Mouse (Mus musculus): Measurements from ENCODE around the gene Sh3pxd2a. TPM values are rescaled to one million over a fixed set of nuclear protein-coding genes. Genes with fewer than 3 reads are reported as not detected.

The Sh3pxd2a gene
- polyA plus RNA-seq, 1 experiment from 2014 or later = 1.8 TPM

- Histone ChIP-seq H3K36me3 (ENCODE audit: control insufficient read depth, insufficient read depth, low read length) (peaks cover 11% of the 10 kb centered on the region), H3K4me2 (ENCODE audit: low read length) (no peak overlapping the region), H3K27ac (ENCODE audit: low read depth, low read length) (no peak overlapping the region), H3K4me3 (ENCODE audit: low read length) (no peak overlapping the region), H3K9ac (ENCODE audit: low read depth, low read length) (no peak overlapping the region), H3K4me1 (ENCODE audit: control insufficient read depth, insufficient read depth, low read depth, low read length) (no peaks in the 10 kb centered on the region), H3K9me3 (ENCODE audit: control insufficient read depth, low read length) (no peaks in the 10 kb centered on the region), H3K27me3 (replicated peaks; ENCODE audit: control insufficient read depth, insufficient read depth, low read length) (no peaks in the 10 kb centered on the region)
- 88% methylated on average over 21 of the region's 21 CpGs for WGBS
- no peak for ATAC-seq
These were observed 197.1 kb downstream of the Sh3pxd2a start for GRCm38 (mm10) chr19:47267066-47267465.

- ATAC-seq = no peak
- Histone ChIP-seq H3K9me3 (ENCODE audit: control insufficient read depth, low read length) (no peaks in the 10 kb centered on the region), H3K4me1 (ENCODE audit: control insufficient read depth, insufficient read depth, low read depth, low read length) (no peaks in the 10 kb centered on the region), H3K27ac (ENCODE audit: low read depth, low read length) (no peak overlapping the region), H3K36me3 (ENCODE audit: control insufficient read depth, insufficient read depth, low read length) (peaks cover 11% of the 10 kb centered on the region), H3K9ac (ENCODE audit: low read depth, low read length) (no peak overlapping the region), H3K27me3 (replicated peaks; ENCODE audit: control insufficient read depth, insufficient read depth, low read length) (no peaks in the 10 kb centered on the region), H3K4me3 (ENCODE audit: low read length) (no peak overlapping the region), H3K4me2 (ENCODE audit: low read length) (no peak overlapping the region)
- 93% methylated on average over 18 of the region's 18 CpGs for WGBS
These were observed 198.0 kb downstream of the Sh3pxd2a start for GRCm38 (mm10) chr19:47266070-47266801.

DNA sequence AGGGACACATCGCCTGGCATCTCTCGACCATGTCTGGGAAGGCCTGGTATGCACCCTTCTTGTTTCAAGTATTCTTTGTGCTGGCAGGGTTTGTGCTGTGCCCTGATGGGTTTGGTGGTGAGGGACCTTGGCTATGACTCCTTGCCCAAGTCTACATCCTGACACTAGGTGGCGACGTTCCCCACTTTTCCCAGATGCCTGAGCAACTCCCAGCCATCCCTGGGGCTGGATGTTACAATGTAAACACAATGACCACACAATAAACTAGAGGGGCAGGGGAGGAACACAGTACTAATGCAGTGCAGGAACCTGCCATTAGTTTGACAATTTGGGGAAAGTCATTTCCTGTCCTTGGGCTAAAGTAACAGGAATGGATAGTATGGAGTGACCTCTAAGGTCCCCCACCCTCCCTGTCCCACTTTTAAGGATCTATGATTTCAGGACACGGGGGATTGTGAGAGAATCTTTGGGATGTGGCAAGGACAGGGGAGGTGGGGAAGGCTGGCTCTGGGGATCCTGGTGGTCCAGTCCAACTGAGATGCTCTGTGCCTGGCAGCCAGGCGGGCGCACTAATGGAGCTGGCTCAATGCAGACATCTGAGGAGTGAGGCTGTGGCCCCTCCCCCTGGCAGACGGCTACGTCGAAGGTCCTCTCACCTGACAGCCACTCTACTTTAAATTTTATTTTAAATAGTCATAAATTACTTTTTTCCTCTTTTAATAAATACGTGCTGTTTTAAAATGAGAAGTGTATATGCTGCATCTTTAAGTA lies 199.7 kb downstream of the Sh3pxd2a start:
- H3K4me1 ChIP-seq (ENCODE audit: control insufficient read depth, insufficient read depth, low read depth, low read length) = no peaks in the 10 kb centered on the region
- peaks cover 11% of the 10 kb centered on the region for H3K36me3 ChIP-seq (ENCODE audit: control insufficient read depth, insufficient read depth, low read length)
- H3K27me3 ChIP-seq (replicated peaks; ENCODE audit: control insufficient read depth, insufficient read depth, low read length) = no peaks in the 10 kb centered on the region
- ATAC-seq = peak; percentile 68
- no peaks in the 10 kb centered on the region for H3K9me3 ChIP-seq (ENCODE audit: control insufficient read depth, low read length)
- H3K9ac ChIP-seq (ENCODE audit: low read depth, low read length) = no peak overlapping the region
- 44% methylated on average over 11 of the region's 11 CpGs for WGBS
- H3K27ac ChIP-seq (ENCODE audit: low read depth, low read length) = no peak overlapping the region
- no peak overlapping the region for H3K4me3 ChIP-seq (ENCODE audit: low read length)
- no peak overlapping the region for H3K4me2 ChIP-seq (ENCODE audit: low read length)

DNA sequence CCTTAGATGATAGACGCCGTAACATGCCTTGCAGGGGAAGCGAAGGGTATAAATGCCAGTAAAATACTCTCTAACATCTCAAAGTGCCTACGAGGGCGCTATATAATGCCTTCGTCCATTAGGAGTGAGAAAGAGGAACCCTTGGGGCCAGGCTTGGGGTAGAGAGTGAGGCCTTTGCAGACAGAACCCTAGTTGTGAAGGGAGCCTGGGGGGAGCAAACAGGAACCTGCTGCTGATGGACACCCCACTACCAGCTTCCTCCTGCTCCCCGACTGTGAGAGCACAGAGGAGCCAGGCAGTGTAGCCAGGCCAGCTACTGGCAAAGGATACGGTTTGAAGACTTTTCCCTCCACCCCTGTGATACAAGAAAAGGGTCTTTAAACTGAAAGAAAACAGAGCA lies 200.6 kb downstream of the Sh3pxd2a start:
- Histone ChIP-seq H3K4me3 (ENCODE audit: low read length) (no peak overlapping the region), H3K4me1 (ENCODE audit: control insufficient read depth, insufficient read depth, low read depth, low read length) (no peaks in the 10 kb centered on the region), H3K9ac (ENCODE audit: low read depth, low read length) (no peak overlapping the region), H3K36me3 (ENCODE audit: control insufficient read depth, insufficient read depth, low read length) (peaks cover 11% of the 10 kb centered on the region), H3K27me3 (replicated peaks; ENCODE audit: control insufficient read depth, insufficient read depth, low read length) (no peaks in the 10 kb centered on the region), H3K4me2 (ENCODE audit: low read length) (no peak overlapping the region), H3K27ac (ENCODE audit: low read depth, low read length) (no peak overlapping the region), H3K9me3 (ENCODE audit: control insufficient read depth, low read length) (no peaks in the 10 kb centered on the region)
- no peak for ATAC-seq
- WGBS = 93% methylated on average over 8 of the region's 8 CpGs

- H3K36me3 ChIP-seq (ENCODE audit: control insufficient read depth, insufficient read depth, low read length) = no peaks in the 10 kb centered on the region
- H3K9me3 ChIP-seq (ENCODE audit: control insufficient read depth, low read length) = no peaks in the 10 kb centered on the region
- no peak overlapping the region for H3K4me3 ChIP-seq (ENCODE audit: low read length)
- H3K27me3 ChIP-seq (replicated peaks; ENCODE audit: control insufficient read depth, insufficient read depth, low read length) = no peaks in the 10 kb centered on the region
- WGBS = 86% methylated on average over 8 of the region's 8 CpGs
- no peaks in the 10 kb centered on the region for H3K4me1 ChIP-seq (ENCODE audit: control insufficient read depth, insufficient read depth, low read depth, low read length)
- H3K9ac ChIP-seq (ENCODE audit: low read depth, low read length) = no peak overlapping the region
- H3K4me2 ChIP-seq (ENCODE audit: low read length) = no peak overlapping the region
- ATAC-seq = no peak
- no peak overlapping the region for H3K27ac ChIP-seq (ENCODE audit: low read depth, low read length)
These were observed 203.0 kb downstream of the Sh3pxd2a start for GRCm38 (mm10) chr19:47261196-47261595.

GRCm38 (mm10) chr19:47259581-47259980 lies 204.6 kb downstream of the Sh3pxd2a start:
- no peaks in the 10 kb centered on the region for H3K9me3 ChIP-seq (ENCODE audit: control insufficient read depth, low read length)
- H3K4me1 ChIP-seq (ENCODE audit: control insufficient read depth, insufficient read depth, low read depth, low read length) = no peaks in the 10 kb centered on the region
- H3K27ac ChIP-seq (ENCODE audit: low read depth, low read length) = no peak overlapping the region
- H3K27me3 ChIP-seq (replicated peaks; ENCODE audit: control insufficient read depth, insufficient read depth, low read length) = no peaks in the 10 kb centered on the region
- no peaks in the 10 kb centered on the region for H3K36me3 ChIP-seq (ENCODE audit: control insufficient read depth, insufficient read depth, low read length)
- H3K4me3 ChIP-seq (ENCODE audit: low read length) = no peak overlapping the region
- 0 out of 2 replicates have a peak, but pooled peaks have one; percentile 15 for ATAC-seq
- H3K9ac ChIP-seq (ENCODE audit: low read depth, low read length) = no peak overlapping the region
- WGBS = 10% methylated on average over 5 of the region's 5 CpGs
- H3K4me2 ChIP-seq (ENCODE audit: low read length) = no peak overlapping the region

GRCm38 (mm10) chr19:47255919-47256318 lies 208.3 kb downstream of the Sh3pxd2a start:
- Histone ChIP-seq H3K9me3 (ENCODE audit: control insufficient read depth, low read length) (no peaks in the 10 kb centered on the region), H3K9ac (ENCODE audit: low read depth, low read length) (no peak overlapping the region), H3K27me3 (replicated peaks; ENCODE audit: control insufficient read depth, insufficient read depth, low read length) (peaks cover 18% of the 10 kb centered on the region), H3K4me2 (ENCODE audit: low read length) (no peak overlapping the region), H3K4me1 (ENCODE audit: control insufficient read depth, insufficient read depth, low read depth, low read length) (peaks cover 7% of the 10 kb centered on the region), H3K4me3 (ENCODE audit: low read length) (no peak overlapping the region), H3K27ac (ENCODE audit: low read depth, low read length) (no peak overlapping the region), H3K36me3 (ENCODE audit: control insufficient read depth, insufficient read depth, low read length) (no peaks in the 10 kb centered on the region)
- ATAC-seq = no peak
- 66% methylated on average over 6 of the region's 6 CpGs for WGBS

DNA sequence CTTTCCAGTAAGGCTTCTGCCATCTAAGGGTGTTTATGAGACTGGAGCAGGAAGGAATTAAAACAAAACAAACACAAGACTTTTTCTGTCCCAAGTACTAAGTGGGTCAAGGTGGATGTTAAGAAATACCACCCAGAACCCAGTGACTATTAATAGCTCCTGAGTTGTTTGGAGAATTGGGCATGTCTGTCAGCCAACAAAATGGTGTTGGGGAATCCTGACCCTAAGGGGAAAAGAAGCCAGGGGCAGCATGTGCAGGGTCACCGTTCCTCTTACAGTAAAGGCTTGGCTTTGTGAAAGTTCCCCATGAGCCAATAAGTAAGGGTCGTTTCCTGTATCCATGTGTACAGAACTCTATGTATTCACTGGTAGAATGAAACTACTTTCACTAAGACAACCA lies 209.2 kb downstream of the Sh3pxd2a start:
- Histone ChIP-seq H3K27ac (ENCODE audit: low read depth, low read length) (no peak overlapping the region), H3K4me3 (ENCODE audit: low read length) (no peak overlapping the region), H3K4me2 (ENCODE audit: low read length) (no peak overlapping the region), H3K36me3 (ENCODE audit: control insufficient read depth, insufficient read depth, low read length) (no peaks in the 10 kb centered on the region), H3K4me1 (ENCODE audit: control insufficient read depth, insufficient read depth, low read depth, low read length) (peaks cover 7% of the 10 kb centered on the region), H3K27me3 (replicated peaks; ENCODE audit: control insufficient read depth, insufficient read depth, low read length) (peaks cover 18% of the 10 kb centered on the region), H3K9me3 (ENCODE audit: control insufficient read depth, low read length) (no peaks in the 10 kb centered on the region), H3K9ac (ENCODE audit: low read depth, low read length) (no peak overlapping the region)
- no peak for ATAC-seq
- WGBS = 68% methylated on average over 2 of the region's 2 CpGs

GRCm38 (mm10) chr19:47253053-47253628 lies 211.1 kb downstream of the Sh3pxd2a start:
- Histone ChIP-seq H3K27ac (ENCODE audit: low read depth, low read length) (no peak overlapping the region), H3K36me3 (ENCODE audit: control insufficient read depth, insufficient read depth, low read length) (no peaks in the 10 kb centered on the region), H3K9ac (ENCODE audit: low read depth, low read length) (peak overlapping the region; percentile 48), H3K4me1 (ENCODE audit: control insufficient read depth, insufficient read depth, low read depth, low read length) (peaks cover 7% of the 10 kb centered on the region), H3K27me3 (replicated peaks; ENCODE audit: control insufficient read depth, insufficient read depth, low read length) (peaks cover 18% of the 10 kb centered on the region), H3K4me3 (ENCODE audit: low read length) (peak overlapping the region; percentile 39), H3K4me2 (ENCODE audit: low read length) (peak overlapping the region; percentile 57), H3K9me3 (ENCODE audit: control insufficient read depth, low read length) (no peaks in the 10 kb centered on the region)
- 4% methylated on average over 88 of the region's 90 CpGs for WGBS
- peak; percentile 43; the same call in 1 of the 2 replicates for ATAC-seq

All from hindbrain, embryonic 16.5 days (tissue).